Mouse (Mus musculus) midbrain, embryonic 11.5 days (tissue): ENCODE measurements at regions not wholly inside any gene's neighbourhood (a gene's known extent, or its start where the extent isn't known, plus 50 kb on each side); places are given as distances from the start of the nearest gene placed in this dataset.

Experiments used
- ATAC-seq: fragments of 200-750 bp; cut with Nextera tagmentation; 2 replicates; pipeline ENCODE4 v1.8.0; 2017; ENCODE audit warnings: moderate TSS enrichment, moderate library complexity; ENCODE audit not compliant: low FRiP score
- DNase-seq: peaks from one replicate; pipeline ENCODE4 v3.0.0; 2015; ENCODE audit warnings: low spot score; ENCODE audit errors: missing footprints
- H3K27ac ChIP-seq: fragments of 300-500 bp; sonication (generic); 2 replicates; pipeline ENCODE4 v1.5.1; 2014; ENCODE audit warnings: low read depth, low read length
- H3K27me3 ChIP-seq: fragments of 300-500 bp; sonication (generic); 2 replicates; pipeline ENCODE4 v1.6.1; 2014; ENCODE audit warnings: mild to moderate bottlenecking, low read length, moderate library complexity, mixed read lengths; ENCODE audit not compliant: control insufficient read depth, insufficient read depth
- H3K36me3 ChIP-seq: fragments of 300-500 bp; sonication (generic); 2 replicates; pipeline ENCODE4 v1.6.1; 2014; ENCODE audit warnings: mild to moderate bottlenecking, low read length, moderate library complexity, mixed read lengths; ENCODE audit not compliant: control insufficient read depth, insufficient read depth
- H3K4me1 ChIP-seq: fragments of 300-500 bp; sonication (generic); 2 replicates; pipeline ENCODE4 v1.6.1; 2014; ENCODE audit warnings: low read length; ENCODE audit not compliant: control insufficient read depth, insufficient read depth
- H3K4me2 ChIP-seq: fragments of 300-500 bp; sonication (generic); 2 replicates; pipeline ENCODE4 v1.6.1; 2014; ENCODE audit warnings: mild to moderate bottlenecking, moderate library complexity
- H3K4me3 ChIP-seq: fragments of 300-500 bp; sonication (generic); 2 replicates; pipeline ENCODE4 v1.5.1; 2014; ENCODE audit warnings: low read depth, low read length
- H3K9ac ChIP-seq: fragments of 300-500 bp; sonication (generic); 2 replicates; pipeline ENCODE4 v1.6.1; 2014; ENCODE audit warnings: low read length
- H3K9me3 ChIP-seq: fragments of 300-500 bp; sonication (generic); 2 replicates; pipeline ENCODE4 v1.6.1; 2016; ENCODE audit warnings: low read length; ENCODE audit not compliant: control insufficient read depth
- WGBS: fragments of 180-500 bp; shearing (Covaris S2); extraction: QIAGEN DNeasy Blood & Tissue Kit; methylation state at CpG from one replicate; pipeline ENCODE4 v1.1.7; 2014; 5-methylcytosine and 5-hydroxymethylcytosine counted together

- H3K27ac ChIP-seq, result no peak overlapping the region
- H3K4me1 ChIP-seq, result no peaks in the 10 kb centered on the region
- 75% methylated on average over 5 of the region's 5 CpGs for WGBS
- H3K9ac ChIP-seq, result no peak overlapping the region
- no peak for ATAC-seq
- H3K4me3 ChIP-seq, result no peak overlapping the region
- H3K4me2 ChIP-seq, result no peak overlapping the region
- H3K27me3 ChIP-seq, result no peaks in the 10 kb centered on the region
- no peaks in the 10 kb centered on the region for H3K36me3 ChIP-seq
- peak; percentile 69 for DNase-seq
- no peaks in the 10 kb centered on the region for H3K9me3 ChIP-seq
These were observed 168.2 kb downstream of the Cemip2 start for GRCm38 (mm10) chr19:21946262-21946922.

GRCm38 (mm10) chr19:21948030-21948429 lies 169.9 kb downstream of the Cemip2 start:
- WGBS, result 96% methylated on average over 2 of the region's 2 CpGs
- Histone ChIP-seq H3K9ac (no peak overlapping the region), H3K4me3 (no peak overlapping the region), H3K27ac (no peak overlapping the region), H3K36me3 (no peaks in the 10 kb centered on the region), H3K4me2 (no peak overlapping the region), H3K9me3 (no peaks in the 10 kb centered on the region), H3K27me3 (no peaks in the 10 kb centered on the region), H3K4me1 (no peaks in the 10 kb centered on the region)
- DNase-seq (no peak), ATAC-seq (no peak)

- no peak overlapping the region for H3K4me3 ChIP-seq
- no peak overlapping the region for H3K9ac ChIP-seq
- DNase-seq (no peak), ATAC-seq (no peak)
- 93% methylated on average over 2 of the region's 2 CpGs for WGBS
- no peaks in the 10 kb centered on the region for H3K36me3 ChIP-seq
- H3K4me2 ChIP-seq, result no peak overlapping the region
- no peaks in the 10 kb centered on the region for H3K9me3 ChIP-seq
- H3K27ac ChIP-seq, result no peak overlapping the region
- H3K27me3 ChIP-seq, result no peaks in the 10 kb centered on the region
- H3K4me1 ChIP-seq, result no peaks in the 10 kb centered on the region
These were observed 176.2 kb upstream of the Trpm3 start for GRCm38 (mm10) chr19:21962635-21963034.

GRCm38 (mm10) chr19:21989857-21990256 lies 149.0 kb upstream of the Trpm3 start:
- no peaks in the 10 kb centered on the region for H3K9me3 ChIP-seq
- no peak for ATAC-seq
- H3K4me3 ChIP-seq, result no peak overlapping the region
- DNase-seq, result no peak
- H3K27ac ChIP-seq, result no peak overlapping the region
- no peaks in the 10 kb centered on the region for H3K36me3 ChIP-seq
- WGBS, result 91% methylated on average over 4 of the region's 4 CpGs
- H3K4me2 ChIP-seq, result no peak overlapping the region
- H3K9ac ChIP-seq, result no peak overlapping the region
- no peaks in the 10 kb centered on the region for H3K27me3 ChIP-seq
- H3K4me1 ChIP-seq, result no peaks in the 10 kb centered on the region

- Histone ChIP-seq H3K9me3 (no peaks in the 10 kb centered on the region), H3K4me3 (no peak overlapping the region), H3K9ac (no peak overlapping the region), H3K36me3 (no peaks in the 10 kb centered on the region), H3K4me2 (no peak overlapping the region), H3K27me3 (no peaks in the 10 kb centered on the region), H3K27ac (no peak overlapping the region), H3K4me1 (no peaks in the 10 kb centered on the region)
- ATAC-seq (no peak), DNase-seq (no peak)
- 89% methylated on average over 4 of the region's 4 CpGs for WGBS
These were observed 147.9 kb upstream of the Trpm3 start for GRCm38 (mm10) chr19:21990970-21991369.

- Histone ChIP-seq H3K4me3 (no peak overlapping the region), H3K9me3 (no peaks in the 10 kb centered on the region), H3K9ac (no peak overlapping the region), H3K4me2 (no peak overlapping the region), H3K4me1 (no peaks in the 10 kb centered on the region), H3K36me3 (no peaks in the 10 kb centered on the region), H3K27me3 (no peaks in the 10 kb centered on the region), H3K27ac (no peak overlapping the region)
- ATAC-seq (no peak), DNase-seq (no peak)
These were observed 147.4 kb upstream of the Trpm3 start for GRCm38 (mm10) chr19:21991413-21991812.

- WGBS, result 90% methylated on average over 5 of the region's 5 CpGs
- no peak overlapping the region for H3K4me3 ChIP-seq
- H3K9ac ChIP-seq, result no peak overlapping the region
- DNase-seq, result no peak
- H3K9me3 ChIP-seq, result no peaks in the 10 kb centered on the region
- no peaks in the 10 kb centered on the region for H3K4me1 ChIP-seq
- no peak overlapping the region for H3K4me2 ChIP-seq
- no peaks in the 10 kb centered on the region for H3K27me3 ChIP-seq
- H3K27ac ChIP-seq, result no peak overlapping the region
- H3K36me3 ChIP-seq, result no peaks in the 10 kb centered on the region
- no peak for ATAC-seq
These were observed 139.2 kb upstream of the Trpm3 start for GRCm38 (mm10) chr19:21999621-22000020.

GRCm38 (mm10) chr19:22008053-22008935 lies 130.6 kb upstream of the Trpm3 start:
- Histone ChIP-seq H3K4me2 (no peak overlapping the region), H3K27ac (no peak overlapping the region), H3K27me3 (no peaks in the 10 kb centered on the region), H3K9me3 (no peaks in the 10 kb centered on the region), H3K4me3 (no peak overlapping the region), H3K9ac (no peak overlapping the region), H3K36me3 (no peaks in the 10 kb centered on the region), H3K4me1 (no peaks in the 10 kb centered on the region)
- ATAC-seq (no peak), DNase-seq (no peak)
- 87% methylated on average over 13 of the region's 13 CpGs for WGBS

- Histone ChIP-seq H3K4me2 (no peak overlapping the region), H3K4me1 (no peaks in the 10 kb centered on the region), H3K36me3 (no peaks in the 10 kb centered on the region), H3K4me3 (no peak overlapping the region), H3K27ac (no peak overlapping the region), H3K9me3 (no peaks in the 10 kb centered on the region), H3K27me3 (no peaks in the 10 kb centered on the region), H3K9ac (no peak overlapping the region)
- ATAC-seq, result no peak
- WGBS, result 71% methylated on average over 5 of the region's 5 CpGs
- no peak for DNase-seq
These were observed 128.6 kb upstream of the Trpm3 start for GRCm38 (mm10) chr19:22010239-22010638.
